Mouse (Mus musculus) monocyte, adult 2 months (primary cell): Measurements from ENCODE around the gene Smim6.

ENCODE experiments used
- DNase-seq, 2 experiments: peaks; one replicate each; pipeline ENCODE4 v3.0.0; 2022; ENCODE audit warnings: low spot score in 2 of 2, low read depth in 1 of 2

Smim6 gene

GRCm38 (mm10) chr11:115911632-115912376, at the start of gene Smim6:
TSS of gene Smim6 (plus strand) at chr11:115912017.
- no peak for DNase-seq

GRCm38 (mm10) chr11:115863895-115864294, 47.9 kb upstream of the Smim6 start:
- no peak for DNase-seq

- no peak for DNase-seq
Measured at GRCm38 (mm10) chr11:115869393-115869792, 42.4 kb upstream of the Smim6 start.

- no peak for DNase-seq
Measured at GRCm38 (mm10) chr11:115872437-115872836, 39.4 kb upstream of the Smim6 start.

- no peak for DNase-seq
Measured at GRCm38 (mm10) chr11:115875935-115876334, 35.9 kb upstream of the Smim6 start.

GRCm38 (mm10) chr11:115876438-115876837, 35.4 kb upstream of the Smim6 start:
- no peak for DNase-seq

GRCm38 (mm10) chr11:115877174-115877755, 34.6 kb upstream of the Smim6 start:
- no peak for DNase-seq

GRCm38 (mm10) chr11:115878071-115878470, 33.7 kb upstream of the Smim6 start:
- no peak for DNase-seq

- no peak for DNase-seq
Measured at GRCm38 (mm10) chr11:115881002-115881401, 30.8 kb upstream of the Smim6 start.

- DNase-seq = no peak
Measured at GRCm38 (mm10) chr11:115883251-115883650, 28.6 kb upstream of the Smim6 start.

- no peak for DNase-seq
Measured at GRCm38 (mm10) chr11:115884361-115884760, 27.5 kb upstream of the Smim6 start.

GRCm38 (mm10) chr11:115885281-115885680, 26.5 kb upstream of the Smim6 start:
- no peak for DNase-seq

- no peak for DNase-seq
Measured at GRCm38 (mm10) chr11:115886446-115886845, 25.4 kb upstream of the Smim6 start.

- no peak for DNase-seq
Measured at GRCm38 (mm10) chr11:115888020-115888419, 23.8 kb upstream of the Smim6 start.

GRCm38 (mm10) chr11:115889159-115889558, 22.7 kb upstream of the Smim6 start:
- DNase-seq = no peak

- DNase-seq = no peak
Measured at GRCm38 (mm10) chr11:115892213-115892612, 19.6 kb upstream of the Smim6 start.

GRCm38 (mm10) chr11:115893071-115893470, 18.7 kb upstream of the Smim6 start:
- DNase-seq = no peak

- no peak for DNase-seq
Measured at GRCm38 (mm10) chr11:115894755-115895520, 16.9 kb upstream of the Smim6 start.

- no peak for DNase-seq
Measured at GRCm38 (mm10) chr11:115898446-115898845, 13.4 kb upstream of the Smim6 start.

GRCm38 (mm10) chr11:115898886-115899285, 12.9 kb upstream of the Smim6 start:
- peak in 1 of 2 experiments; percentile 45 for DNase-seq

- DNase-seq = no peak
Measured at GRCm38 (mm10) chr11:115899486-115900266, 12.1 kb upstream of the Smim6 start, which contains the start of gene Smim5. TSS of gene Smim5 (plus strand) at chr11:115899966.
